Mouse (Mus musculus) activated CD4-positive, CD25-positive, alpha-beta regulatory T cell, adult 4 months (primary cell): ENCODE results near the gene Rangap1. TPM values are rescaled to one million over a fixed set of nuclear protein-coding genes. Genes with fewer than 3 reads are reported as not detected.
"Not testable (repeated sequence)": the region's sequence is repeated elsewhere in the genome, so short reads cannot be mapped to it uniquely, and the experiment has no call there.

Experiments
- ATAC-seq: one replicate; pipeline ENCODE4 v1.8.0; 2017
- polyA plus RNA-seq, 2 experiments: library from polyadenylated mRNA; unstranded; fragments of 100-300 nt; shearing (Covaris generic); gene quantifications; one replicate each; pipeline ENCODE4 v1.2.1; 2017

Gene Rangap1
- polyA plus RNA-seq = 10 to 100 TPM; 39.7 to 56.1 TPM

DNA sequence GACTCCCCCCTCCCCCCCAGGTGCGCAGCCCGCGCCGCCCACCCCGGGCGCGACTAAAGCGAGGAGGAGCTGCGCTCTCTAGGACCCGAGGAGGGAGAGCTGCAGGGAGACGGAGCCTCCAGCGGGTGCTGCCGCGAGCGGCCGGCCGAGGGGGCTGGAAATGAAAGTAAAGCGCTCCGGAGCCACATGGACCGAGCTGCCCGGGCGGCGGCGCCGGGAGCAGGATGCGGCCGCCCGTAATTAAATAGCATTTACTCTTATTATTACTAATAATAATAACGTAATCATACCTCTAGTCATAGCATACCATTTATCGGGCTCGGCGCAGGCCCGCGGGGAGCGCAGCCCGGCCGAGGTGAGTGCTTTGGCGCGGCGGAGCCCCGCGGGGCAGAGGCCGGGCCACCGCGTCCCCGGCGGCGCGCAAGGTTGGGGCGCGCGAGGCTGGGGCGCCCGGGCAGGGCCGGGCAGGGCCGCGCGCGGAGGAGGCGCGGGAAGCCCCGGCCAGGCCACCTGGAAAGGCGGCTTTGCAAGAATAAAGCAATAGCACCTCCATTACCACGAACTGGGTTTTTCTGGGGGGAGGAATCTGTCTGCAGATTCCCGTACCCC, at the start of gene Rangap1, which contains the start of gene Zc3h7b:
Gene Rangap1 (minus strand): TSS at position 539 of the 609 bp plus-strand sequence.
Gene Zc3h7b (plus strand): TSS at position 66 of the 609 bp plus-strand sequence.
- no peak for ATAC-seq

DNA sequence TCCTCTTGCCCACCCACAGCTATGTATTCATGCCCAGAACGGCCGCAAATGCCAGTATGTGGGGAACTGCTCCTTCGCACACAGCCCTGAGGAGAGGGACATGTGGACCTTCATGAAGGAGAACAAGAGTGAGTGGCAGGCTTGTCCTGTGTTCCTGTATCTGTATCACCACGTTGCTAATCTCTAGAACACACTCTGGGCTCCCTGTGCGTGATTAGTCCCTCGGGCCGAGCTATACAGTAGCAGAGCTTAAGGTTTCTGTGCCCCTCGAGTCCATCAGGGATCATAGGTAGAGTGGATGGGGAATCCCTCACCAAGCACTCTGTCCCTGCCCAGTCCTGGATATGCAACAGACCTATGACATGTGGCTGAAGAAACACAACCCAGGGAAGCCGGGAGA, 47.1 kb upstream of the Rangap1 start:
- no peak for ATAC-seq

GRCm38 (mm10) chr15:81787525-81787924, 42.2 kb upstream of the Rangap1 start:
- ATAC-seq = no peak

DNA sequence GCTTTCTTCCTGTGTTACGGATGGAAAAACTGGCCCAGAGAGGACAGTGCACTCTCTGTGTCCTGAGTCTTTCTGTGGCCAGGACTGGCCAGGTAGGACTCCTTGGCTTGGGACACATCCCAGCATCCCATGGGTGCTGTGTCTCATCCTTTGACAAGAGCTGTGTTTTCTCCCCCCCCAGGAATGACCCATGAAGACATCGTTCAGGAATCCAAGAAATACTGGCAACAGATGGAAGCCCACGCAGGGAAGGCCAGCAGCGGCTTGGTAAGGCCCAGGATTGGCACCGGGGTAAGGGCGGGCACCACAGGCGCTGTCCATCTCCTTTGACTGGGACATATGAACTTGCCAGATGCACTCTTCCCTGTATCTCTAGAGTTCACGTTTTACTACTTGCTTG, 40.4 kb upstream of the Rangap1 start:
- ATAC-seq = no peak

GRCm38 (mm10) chr15:81784762-81785161, 39.4 kb upstream of the Rangap1 start:
- ATAC-seq = no peak

- ATAC-seq = no peak
Measured at GRCm38 (mm10) chr15:81781816-81782215, 36.5 kb upstream of the Rangap1 start.

DNA sequence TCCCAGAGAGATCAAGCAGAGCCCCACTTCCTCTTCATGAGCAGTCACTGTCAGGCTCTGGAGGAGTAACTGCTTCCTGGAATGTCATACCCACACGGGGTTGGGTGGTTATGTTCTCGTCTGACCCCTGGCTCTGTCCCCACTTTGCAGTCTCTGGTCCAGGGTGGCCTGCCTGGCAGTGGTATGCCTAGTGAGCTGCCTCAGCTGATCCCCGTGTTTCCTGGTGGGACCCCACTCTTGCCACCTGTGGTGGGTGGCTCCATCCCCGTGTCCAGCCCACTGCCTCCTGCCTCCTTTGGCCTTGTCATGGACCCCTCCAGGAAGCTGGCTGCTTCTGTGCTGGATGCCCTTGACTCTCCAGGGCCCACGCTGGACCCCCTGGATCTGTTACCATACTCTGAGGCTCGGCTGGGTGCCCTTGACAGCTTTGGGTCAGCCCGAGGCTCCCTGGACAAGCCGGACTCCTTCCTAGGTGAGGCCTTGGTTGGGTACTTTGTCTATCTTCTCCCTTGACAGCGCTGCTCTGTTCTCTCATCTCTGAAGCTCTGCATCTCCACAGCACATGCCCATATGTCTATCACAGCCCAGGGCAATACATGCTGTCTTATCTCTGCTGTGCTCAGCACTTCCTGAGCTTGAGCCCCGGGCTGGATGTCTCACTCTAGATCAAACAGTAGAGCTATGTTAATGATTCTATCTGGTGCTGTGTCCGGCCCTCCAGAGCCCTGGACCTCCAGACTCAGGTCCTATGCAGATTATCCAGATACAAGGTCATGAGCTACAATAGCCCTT, 31.5 kb upstream of the Rangap1 start:
- ATAC-seq = no peak

DNA sequence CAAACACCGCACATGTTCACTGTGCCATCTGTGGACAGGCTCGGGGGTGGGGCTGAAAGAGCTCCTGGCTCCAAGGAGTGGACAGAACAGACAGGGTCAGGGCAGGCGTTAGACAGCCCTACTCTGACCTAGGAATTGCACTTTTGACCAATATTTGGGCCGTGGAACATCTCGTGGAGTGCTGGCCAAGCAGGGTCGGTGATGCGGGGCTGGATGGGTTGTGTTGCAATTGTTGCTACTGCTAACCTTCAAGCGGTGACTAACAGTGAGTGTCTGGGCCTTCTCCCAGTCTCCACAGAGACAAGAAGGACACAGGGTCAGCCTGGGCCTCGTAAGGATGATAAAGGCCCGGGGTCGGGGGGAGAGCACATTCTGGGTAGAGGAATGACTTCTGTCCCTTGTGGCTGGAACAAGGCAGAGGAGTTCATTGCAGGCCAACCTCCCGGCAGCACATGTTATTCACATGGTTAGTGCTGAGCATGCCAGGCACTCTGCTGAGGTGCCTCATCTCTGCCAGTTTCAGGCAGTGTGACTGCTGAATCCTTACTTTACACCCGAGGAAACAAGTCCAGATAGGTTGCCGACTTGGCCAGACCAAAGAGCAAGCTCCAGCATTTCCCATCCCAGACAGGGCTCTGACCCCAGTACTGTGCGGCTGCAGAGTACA, 29.3 kb upstream of the Rangap1 start:
- ATAC-seq = no peak

GRCm38 (mm10) chr15:81772431-81773120, 27.2 kb upstream of the Rangap1 start:
- ATAC-seq = no peak

DNA sequence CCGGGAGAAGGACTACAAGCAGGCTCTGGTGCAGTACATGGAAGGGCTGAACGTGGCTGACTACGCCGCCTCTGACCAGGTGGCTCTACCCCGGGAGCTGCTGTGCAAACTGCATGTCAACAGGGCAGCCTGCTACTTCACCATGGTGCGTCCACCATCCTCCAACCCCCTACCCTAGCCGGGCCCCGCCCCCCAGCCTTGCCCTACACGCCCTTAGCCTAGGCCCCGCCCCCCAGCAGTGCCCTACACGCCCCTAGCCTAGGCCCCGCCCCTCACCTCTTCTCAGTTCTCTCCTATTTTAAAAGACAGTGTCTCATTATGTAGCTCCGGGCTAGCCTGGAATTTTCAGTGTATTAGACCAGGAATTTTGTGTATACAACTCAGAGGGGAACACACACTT, 23.7 kb upstream of the Rangap1 start:
- ATAC-seq = no peak

- ATAC-seq = no peak
Measured at GRCm38 (mm10) chr15:81766439-81766838, 21.1 kb upstream of the Rangap1 start.

DNA sequence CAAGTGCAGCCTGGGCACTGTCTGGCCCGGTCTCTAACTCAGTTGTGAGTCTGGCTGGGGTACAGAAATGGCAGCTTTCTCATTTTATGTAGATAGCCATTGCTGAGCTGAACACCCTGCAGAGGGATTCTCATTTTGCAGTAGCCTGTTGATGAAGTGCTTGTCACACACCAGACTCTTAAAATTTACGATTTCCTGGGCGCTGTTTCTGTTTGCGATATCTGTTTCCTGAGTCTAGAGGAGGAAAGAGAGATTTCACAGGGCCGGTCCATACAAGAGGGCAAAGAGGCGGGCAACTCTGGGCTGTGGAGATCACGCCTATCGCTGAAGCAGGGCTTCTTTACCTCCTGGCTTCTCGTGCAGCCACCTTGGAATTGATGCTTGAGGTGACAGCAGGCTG, 20.3 kb upstream of the Rangap1 start:
- no peak for ATAC-seq

- ATAC-seq = no peak
Measured at GRCm38 (mm10) chr15:81764573-81764972, 19.2 kb upstream of the Rangap1 start.

DNA sequence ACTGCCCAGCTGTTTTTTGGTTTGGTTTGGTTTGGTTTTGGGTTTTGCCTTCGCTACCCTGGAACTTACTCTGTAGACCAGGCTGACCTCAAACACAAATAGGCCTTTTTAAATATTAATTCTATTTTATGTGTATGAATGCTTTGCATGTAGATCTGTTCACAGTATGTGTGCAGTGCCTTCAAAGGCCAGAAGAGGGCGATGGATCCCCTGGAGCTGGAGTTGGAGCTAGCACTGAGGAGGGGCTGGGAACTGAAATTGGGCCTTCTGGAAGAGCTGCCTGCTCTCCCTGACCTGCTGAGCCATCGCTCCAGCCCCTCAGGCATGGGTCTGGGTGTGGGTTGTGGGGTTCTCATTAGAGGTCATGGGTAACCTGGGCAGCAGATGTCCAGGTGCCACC, 16.6 kb upstream of the Rangap1 start:
- ATAC-seq = no peak

GRCm38 (mm10) chr15:81761381-81761780, 16.1 kb upstream of the Rangap1 start:
- ATAC-seq = no peak

GRCm38 (mm10) chr15:81760361-81761079, 15.2 kb upstream of the Rangap1 start:
- no peak for ATAC-seq

DNA sequence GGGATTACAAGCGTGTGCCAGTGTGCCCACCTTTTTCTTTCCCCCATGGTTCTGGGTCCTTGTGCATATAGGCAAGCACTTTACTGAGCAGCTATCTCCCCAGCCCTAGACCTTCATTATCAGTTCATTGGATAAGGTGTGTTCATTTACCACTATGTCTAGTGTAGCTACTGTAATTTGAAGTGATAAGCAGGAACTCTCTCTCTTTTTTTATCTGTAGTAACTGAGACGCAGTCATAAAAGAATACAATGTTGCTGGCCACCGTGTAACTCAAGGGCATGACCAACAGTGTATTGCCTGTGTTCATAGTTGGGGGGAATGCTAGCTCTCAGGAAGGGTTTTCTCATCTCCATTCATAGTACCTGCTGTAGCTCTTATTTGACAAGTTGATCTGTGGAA, 14.2 kb upstream of the Rangap1 start:
- no peak for ATAC-seq

- no peak for ATAC-seq
Measured at GRCm38 (mm10) chr15:81758701-81759100, 13.4 kb upstream of the Rangap1 start.

- ATAC-seq = no peak
Measured at GRCm38 (mm10) chr15:81753669-81754068, 8.3 kb upstream of the Rangap1 start.

GRCm38 (mm10) chr15:81749742-81750141, 4.4 kb upstream of the Rangap1 start:
- no peak for ATAC-seq

DNA sequence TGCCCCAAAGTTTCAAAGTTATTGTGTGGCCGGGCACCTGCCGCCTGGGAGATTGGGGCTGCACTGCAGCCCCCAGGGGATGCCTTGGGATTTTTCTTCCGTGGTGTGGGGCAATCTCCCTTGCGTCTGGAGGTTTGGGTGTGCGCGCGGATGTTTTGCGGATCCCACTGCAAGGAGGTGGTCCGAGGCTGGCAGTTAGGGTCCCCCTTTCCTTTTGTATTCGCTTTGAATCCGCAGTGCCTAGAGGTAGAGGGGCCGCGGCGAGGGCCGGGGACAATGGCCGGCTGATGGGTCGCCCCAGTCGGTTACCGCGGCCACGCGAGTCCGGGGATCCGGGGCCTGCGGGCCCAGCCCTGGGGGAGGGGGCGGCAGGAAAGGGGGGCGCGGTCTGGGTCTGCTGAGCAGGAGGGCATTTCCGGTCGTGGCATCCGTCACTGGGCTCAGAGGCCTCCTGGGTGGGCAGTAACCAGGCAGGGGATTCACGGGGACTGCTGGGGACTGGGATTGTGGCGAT, 328 bp upstream of the Rangap1 start:
- ATAC-seq = peak; percentile 78

DNA sequence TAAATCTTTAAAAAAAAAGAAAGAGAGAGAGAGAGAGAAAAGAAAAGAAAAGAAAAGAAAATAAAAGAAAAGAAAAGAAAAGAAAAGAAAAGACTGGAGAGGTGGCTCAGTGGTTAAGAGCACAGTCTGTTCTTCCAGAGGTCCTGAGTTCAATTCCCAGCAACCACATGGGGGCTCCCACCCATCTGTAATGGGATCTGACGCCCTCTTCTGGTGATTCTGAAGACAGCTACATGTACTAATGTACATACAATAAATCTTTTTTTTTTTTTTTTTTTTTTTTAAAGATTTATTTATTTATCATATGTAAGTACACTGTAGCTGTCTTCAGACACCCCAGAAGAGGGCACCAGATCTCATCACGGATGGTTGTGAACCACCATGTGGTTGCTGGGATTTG, 3.0 kb downstream of the Rangap1 start:
- not testable (repeated sequence) for ATAC-seq
